Mouse (Mus musculus): ENCODE results near the gene Ring1. TPM values are rescaled to one million over a fixed set of nuclear protein-coding genes. Genes with fewer than 3 reads are reported as not detected.
A peak's percentile ranks its signal among the peaks of the same experiment; 100 is the strongest.

The Ring1 gene
- 46.1 and 76.8 TPM in 2 replicates for polyA plus RNA-seq (2012; rRNA removed)

- DNase-seq (ENCODE audit: low spot score), result peak; percentile 87
Observed at GRCm38 (mm10) chr17:34024317-34024821, at the start of gene Ring1. TSS of gene Ring1 (minus strand) at chr17:34024680.

GRCm38 (mm10) chr17:34072091-34072490 is 47.6 kb upstream of the Ring1 start:
- DNase-seq (ENCODE audit: low spot score), result no peak

GRCm38 (mm10) chr17:34068864-34069263 is 44.4 kb upstream of the Ring1 start:
- DNase-seq (ENCODE audit: low spot score), result no peak

- DNase-seq (ENCODE audit: low spot score), result no peak
Observed at GRCm38 (mm10) chr17:34057224-34057623, 32.7 kb upstream of the Ring1 start.

DNA sequence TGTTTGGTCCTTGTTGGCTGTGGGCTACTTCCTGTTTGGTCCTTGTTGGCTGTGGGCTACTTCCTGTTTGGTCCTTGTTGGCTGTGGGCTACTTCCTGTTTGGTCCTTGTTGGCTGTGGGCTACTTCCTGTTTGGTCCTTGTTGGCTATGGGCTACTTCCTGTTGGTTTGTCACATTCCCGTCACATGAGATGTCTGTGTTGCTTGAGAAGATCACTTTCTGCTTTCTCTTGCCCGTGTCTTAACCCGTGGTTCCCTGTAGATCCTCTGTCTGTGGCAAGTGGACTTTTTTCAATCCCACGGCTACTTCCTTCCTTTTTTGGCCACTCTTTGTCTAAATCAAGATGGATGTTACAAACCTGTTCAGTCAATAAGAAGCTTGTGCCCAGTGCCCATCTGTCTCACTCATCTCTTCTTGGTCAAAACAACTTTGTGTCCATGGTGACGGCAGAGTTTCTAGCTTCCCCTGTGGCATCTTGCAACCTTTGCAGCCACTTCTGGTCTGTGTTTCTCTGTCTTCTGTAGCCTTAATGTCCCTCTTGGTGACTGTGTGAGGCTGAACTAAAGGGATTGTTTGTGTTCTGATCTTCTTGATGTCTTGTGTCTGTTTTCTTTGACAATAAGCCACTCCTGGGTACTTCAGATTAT is 23.0 kb upstream of the Ring1 start:
- no peak for DNase-seq (ENCODE audit: low spot score)

DNA sequence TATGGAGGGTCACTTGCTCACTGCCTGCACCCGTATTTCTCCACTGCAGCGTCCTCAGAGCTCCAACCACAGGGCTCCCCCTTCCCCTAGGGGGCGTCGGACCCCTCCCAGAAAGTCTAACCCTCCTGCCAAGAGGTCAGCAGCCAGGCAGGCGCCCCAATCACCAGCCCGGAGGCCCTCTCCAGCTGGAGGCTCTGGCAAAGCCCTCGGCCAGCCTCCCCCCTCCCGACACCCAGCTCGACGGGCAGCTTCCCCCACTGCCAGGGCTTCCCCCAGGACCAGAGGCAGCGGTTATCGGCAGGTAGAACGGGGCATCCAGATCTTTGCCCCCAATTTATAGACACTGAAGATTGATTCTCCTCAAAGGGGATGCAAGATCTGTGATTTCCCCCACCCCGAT is 21.5 kb upstream of the Ring1 start:
- no peak for DNase-seq (ENCODE audit: low spot score)

- no peak for DNase-seq (ENCODE audit: low spot score)
Observed at GRCm38 (mm10) chr17:34039562-34040450, 15.3 kb upstream of the Ring1 start.

- DNase-seq (ENCODE audit: low spot score), result no peak
Observed at GRCm38 (mm10) chr17:34038878-34039561, 14.5 kb upstream of the Ring1 start, which contains the start of gene Col11a2. TSS of gene Col11a2 (plus strand) at chr17:34039437.

DNA sequence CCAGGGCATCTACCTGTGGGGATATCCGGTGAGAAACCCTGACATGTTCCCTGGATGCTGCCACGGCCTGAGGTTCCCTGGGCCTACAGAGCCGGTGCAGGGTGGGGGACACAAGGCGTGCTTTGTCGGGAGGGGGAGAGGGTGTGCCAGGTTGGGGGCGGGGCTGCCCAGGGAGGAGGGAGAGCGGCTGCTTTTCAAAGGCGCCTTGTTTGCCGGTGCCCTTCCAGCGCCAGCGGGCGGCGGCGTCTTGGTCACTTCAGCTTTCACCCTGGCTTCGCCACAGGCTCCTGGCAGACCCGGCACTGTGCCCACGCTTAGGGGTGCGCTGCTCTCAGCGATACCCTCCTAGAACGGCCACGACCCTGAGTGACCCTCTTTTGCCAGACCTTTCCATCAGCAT is 14.0 kb upstream of the Ring1 start:
- DNase-seq (ENCODE audit: low spot score), result no peak

- DNase-seq (ENCODE audit: low spot score), result no peak
Observed at GRCm38 (mm10) chr17:34037241-34037640, 12.8 kb upstream of the Ring1 start.

GRCm38 (mm10) chr17:34036647-34037046 is 12.2 kb upstream of the Ring1 start:
- no peak for DNase-seq (ENCODE audit: low spot score)

DNA sequence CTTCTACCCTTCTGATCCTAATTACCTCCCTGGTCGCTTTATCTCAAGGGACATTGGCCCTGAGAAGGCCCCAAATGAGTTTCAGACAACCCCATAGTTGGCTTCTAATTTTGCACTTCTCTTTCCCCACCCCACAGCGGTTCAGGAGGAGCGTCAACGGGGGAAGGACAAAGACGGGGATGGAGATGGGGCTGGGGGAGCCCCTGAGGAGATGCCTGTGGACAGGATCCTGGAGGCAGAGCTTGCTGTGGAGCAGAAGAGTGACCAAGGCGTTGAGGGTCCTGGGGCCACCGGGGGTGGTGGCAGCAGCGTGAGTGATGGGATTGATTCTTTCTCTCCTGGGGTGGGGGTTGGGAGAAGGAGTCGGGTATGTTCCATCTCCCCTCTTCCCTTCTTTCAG is 11.0 kb upstream of the Ring1 start:
- no peak for DNase-seq (ENCODE audit: low spot score)

DNA sequence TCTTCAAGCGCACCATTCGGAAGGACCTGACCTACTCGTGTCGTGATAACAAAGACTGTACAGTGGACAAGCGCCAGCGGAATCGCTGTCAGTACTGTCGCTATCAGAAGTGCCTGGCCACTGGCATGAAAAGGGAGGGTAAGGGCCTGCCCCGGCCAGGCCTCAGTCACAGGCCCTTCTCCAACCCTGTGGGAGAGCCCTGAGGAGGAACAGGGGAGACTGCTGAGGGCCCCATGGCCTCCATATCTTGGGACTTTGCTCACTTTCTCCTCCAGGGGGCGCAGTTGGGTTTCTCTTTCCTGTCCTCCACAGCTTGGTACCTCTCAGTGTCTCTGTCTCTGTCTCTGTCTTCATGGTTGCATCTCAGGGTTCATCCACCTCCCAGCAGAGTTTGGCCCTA is 9.6 kb upstream of the Ring1 start:
- peak; percentile 29 for DNase-seq (ENCODE audit: low spot score)

GRCm38 (mm10) chr17:34033441-34033840 is 9.0 kb upstream of the Ring1 start:
- peak; percentile 26 for DNase-seq (ENCODE audit: low spot score)

DNA sequence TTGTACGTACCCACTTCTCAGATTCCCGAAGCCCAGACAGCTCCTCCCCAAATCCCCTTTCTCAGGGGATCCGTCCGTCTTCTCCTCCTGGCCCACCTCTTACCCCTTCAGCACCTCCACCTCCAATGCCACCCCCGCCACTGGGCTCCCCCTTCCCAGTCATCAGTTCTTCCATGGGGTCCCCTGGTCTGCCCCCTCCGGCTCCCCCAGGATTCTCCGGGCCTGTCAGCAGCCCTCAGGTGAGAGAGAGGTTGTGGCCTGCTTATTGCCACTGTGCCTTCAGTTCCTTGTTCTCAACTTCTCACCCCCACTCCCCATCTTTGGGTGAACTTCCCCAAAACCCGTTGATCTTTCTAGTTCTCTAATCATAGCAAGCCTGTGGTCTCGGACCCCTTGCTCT is 8.3 kb upstream of the Ring1 start:
- DNase-seq (ENCODE audit: low spot score), result peak; percentile 37

- DNase-seq (ENCODE audit: low spot score), result no peak
Observed at GRCm38 (mm10) chr17:34032174-34032632, 7.7 kb upstream of the Ring1 start.

- peak; percentile 99 for DNase-seq (ENCODE audit: low spot score)
Observed at GRCm38 (mm10) chr17:34031465-34032173, 7.1 kb upstream of the Ring1 start, which contains the start of the genes Slc39a7 and Rxrb. TSS of gene Slc39a7 (minus strand) at chr17:34031682. TSS of gene Rxrb (plus strand) at chr17:34031812.

DNA sequence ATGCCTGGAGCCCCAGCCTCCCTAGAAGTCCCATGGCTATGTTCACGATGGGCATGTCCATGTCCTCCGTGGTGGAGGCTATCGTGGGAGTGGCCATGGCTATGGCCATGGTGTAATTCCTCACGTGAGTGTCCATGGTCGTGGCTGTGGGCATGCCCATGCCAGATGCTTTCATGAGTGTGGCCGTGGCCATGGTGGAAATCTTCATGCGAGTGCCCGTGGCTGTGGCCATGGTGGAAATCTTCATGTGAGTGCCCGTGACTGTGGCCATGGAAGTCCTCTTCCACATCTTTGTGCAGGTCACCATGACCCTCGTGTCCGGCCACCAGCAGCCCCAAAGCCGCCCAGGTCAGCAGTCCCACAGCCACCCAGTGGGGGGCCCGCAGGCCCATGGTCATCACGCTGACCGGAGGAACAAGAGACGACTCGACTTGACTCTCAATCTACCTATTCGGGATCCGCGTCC is 6.4 kb upstream of the Ring1 start:
- peak; percentile 32 for DNase-seq (ENCODE audit: low spot score)

DNA sequence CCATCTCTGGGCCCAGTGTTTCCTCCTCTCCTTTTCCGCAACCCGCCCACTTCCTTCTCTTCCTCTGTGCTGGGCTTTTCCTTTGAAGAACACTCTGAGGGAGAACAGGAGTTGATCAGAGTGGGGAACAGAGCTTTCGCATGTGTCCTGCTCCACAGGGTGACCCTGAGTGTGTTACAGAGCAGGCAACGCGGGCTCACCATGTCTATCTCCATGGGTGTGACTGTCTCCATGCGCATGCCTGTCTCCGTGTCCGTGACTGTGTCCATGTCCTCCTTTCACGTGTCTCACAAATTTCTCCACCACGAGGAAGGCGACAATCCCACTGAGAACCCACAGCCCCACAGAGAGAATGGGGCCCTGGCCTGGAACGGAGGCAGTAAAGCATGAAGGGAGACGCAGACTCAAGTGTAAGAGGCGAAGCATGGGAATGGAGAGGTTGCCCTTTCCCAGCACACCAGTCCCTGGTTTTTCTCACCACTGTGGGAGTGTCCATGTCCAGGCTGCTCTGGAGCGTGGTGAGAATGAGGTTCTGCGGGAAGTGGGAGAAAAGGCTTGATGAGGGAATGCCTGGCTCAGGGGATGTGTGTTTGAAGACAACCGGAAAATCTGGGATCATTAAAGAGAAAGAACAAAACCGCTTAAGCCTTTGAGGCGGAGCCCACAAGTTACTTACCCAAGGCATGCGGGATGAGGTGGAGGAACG is 5.6 kb upstream of the Ring1 start:
- no peak for DNase-seq (ENCODE audit: low spot score)

- no peak for DNase-seq (ENCODE audit: low spot score)
Observed at GRCm38 (mm10) chr17:34029150-34029889, 4.8 kb upstream of the Ring1 start.
